Mouse (Mus musculus) liver, embryonic 14.5 days (tissue): ENCODE results near the gene Gss. TPM values are rescaled to one million over a fixed set of nuclear protein-coding genes. Genes with fewer than 3 reads are reported as not detected.

Experiments
- ATAC-seq: fragments of 200-750 bp; cut with Nextera tagmentation; 2 replicates; pipeline ENCODE4 v1.8.0; 2017; ENCODE audit warnings: moderate number of reproducible peaks, mild to moderate bottlenecking, moderate library complexity; ENCODE audit not compliant: insufficient read depth
- DNase-seq, 3 experiments: peaks; one replicate each; pipeline ENCODE4 v3.0.0-alpha.2; 2012 to 2013; ENCODE audit warnings: low read depth in 3 of 3, low spot score in 3 of 3
- H3K27ac ChIP-seq: fragments of 300-500 bp; sonication (generic); 2 replicates; pipeline ENCODE4 v1.5.1; 2014; ENCODE audit warnings: moderate library complexity, mild to moderate bottlenecking, control low read depth, inconsistent platforms
- H3K27me3 ChIP-seq: fragments of 300-500 bp; sonication (generic); 2 replicates; pipeline ENCODE4 v1.6.1; 2014; ENCODE audit warnings: mild to moderate bottlenecking, low read length, moderate library complexity; ENCODE audit not compliant: control insufficient read depth, insufficient read depth
- H3K36me3 ChIP-seq: fragments of 300-500 bp; sonication (generic); replicated peaks from 2 replicates; pipeline ENCODE4 v1.6.1; 2014; ENCODE audit warnings: low read depth; ENCODE audit not compliant: control insufficient read depth, insufficient read depth
- H3K4me1 ChIP-seq, 2 experiments: fragments of 200-500 bp in 1 of 2; fragments of 300-500 bp in 1 of 2; sonication (generic) in 1 of 2; replicated peaks; 2 replicates each; pipeline ENCODE4 v1.6.1; 2012 to 2014; ENCODE audit warnings: antibody characterized with exemption in 1 of 2, inconsistent platforms in 1 of 2, low read length in 1 of 2; ENCODE audit not compliant: control insufficient read depth in 2 of 2, insufficient read depth in 2 of 2
- H3K4me2 ChIP-seq: fragments of 300-500 bp; sonication (generic); 2 replicates; pipeline ENCODE4 v1.6.1; 2014; ENCODE audit warnings: low read depth, mild to moderate bottlenecking, control low read depth, moderate library complexity
- H3K4me3 ChIP-seq, 2 experiments: fragments of 200-500 bp in 1 of 2; fragments of 300-500 bp in 1 of 2; sonication (generic) in 1 of 2; 2 replicates each; pipeline ENCODE4 v1.5.1; 2012 to 2014; ENCODE audit warnings: low read depth in 2 of 2, low read length in 2 of 2, mild to moderate bottlenecking in 2 of 2, control low read depth in 1 of 2, inconsistent platforms in 1 of 2, moderate library complexity in 1 of 2; ENCODE audit not compliant: insufficient read depth in 1 of 2
- H3K9ac ChIP-seq: fragments of 300-500 bp; sonication (generic); replicated peaks from 2 replicates; pipeline ENCODE4 v1.6.1; 2014; ENCODE audit warnings: mild to moderate bottlenecking, control low read depth, moderate library complexity
- H3K9me3 ChIP-seq: fragments of 300-500 bp; sonication (generic); 2 replicates; pipeline ENCODE4 v1.6.1; 2016; ENCODE audit warnings: low read length, mixed read lengths; ENCODE audit not compliant: control insufficient read depth
- CTCF ChIP-seq: IDR thresholded peaks from 2 replicates; pipeline ENCODE4 v1.5.1; 2016; ENCODE audit warnings: antibody characterized with exemption, low read depth, control low read depth
- EP300 ChIP-seq: IDR thresholded peaks from 2 replicates; pipeline ENCODE4 v1.6.1; 2016; ENCODE audit warnings: antibody characterized with exemption, low read depth
- WGBS: fragments of 180-500 bp; shearing (Covaris S2); extraction: QIAGEN DNeasy Blood & Tissue Kit; methylation state at CpG from one replicate; pipeline ENCODE4 v1.1.7; 2014; ENCODE audit not compliant: insufficient replicate concordance; 5-methylcytosine and 5-hydroxymethylcytosine counted together
- polyA plus RNA-seq, 2 experiments: library from polyadenylated mRNA; depleted of rRNA in 1 of 2; stranded (reverse) in 1 of 2; unstranded in 1 of 2; fragments of >200 nt; fragmentation: Nextera tagmentation in 1 of 2; extraction: Ambion mirVana in 1 of 2; gene quantifications; 2 replicates each; pipeline versions ENCODE4 v1.2.1 to v1.2.3; 2012 to 2014

Gene Gss
- polyA plus RNA-seq, 2 experiments = 37.9 to 64.6 TPM

GRCm38 (mm10) chr2:155627030-155627738, 34.6 kb upstream of the Gss start:
- H3K4me2 ChIP-seq = no peak overlapping the region
- TF ChIP-seq EP300 = no peak
- peak; percentile 98 for TF ChIP-seq CTCF
- peaks cover 49% of the 10 kb centered on the region for H3K27me3 ChIP-seq
- H3K9me3 ChIP-seq = no peaks in the 10 kb centered on the region
- no peaks in the 10 kb centered on the region for H3K36me3 ChIP-seq
- H3K27ac ChIP-seq = no peak overlapping the region
- DNase-seq (peak; percentile 49 to 55 (median 53)), ATAC-seq (no peak)
- WGBS = 46% methylated on average over 21 of the region's 21 CpGs
- no peak overlapping the region for H3K9ac ChIP-seq
- H3K4me1 ChIP-seq = peaks cover 0 to 3% of the 10 kb centered on the region in 2 experiments; a peak in 2 of 4 replicates
- no peak overlapping the region for H3K4me3 ChIP-seq

- TF ChIP-seq CTCF = no peak
- no peak for TF ChIP-seq EP300
- DNase-seq (no peak), ATAC-seq (no peak)
- Histone ChIP-seq H3K4me2 (no peak overlapping the region), H3K9me3 (no peaks in the 10 kb centered on the region), H3K4me3 (no peak overlapping the region), H3K27ac (no peak overlapping the region), H3K9ac (no peak overlapping the region), H3K4me1 (peaks cover 0 to 3% of the 10 kb centered on the region in 2 experiments; a peak in 2 of 4 replicates), H3K36me3 (no peaks in the 10 kb centered on the region), H3K27me3 (peaks cover 43% of the 10 kb centered on the region)
- 43% methylated on average over 15 of the region's 15 CpGs for WGBS
Observed at GRCm38 (mm10) chr2:155626277-155626676, 33.7 kb upstream of the Gss start.

- peaks cover under 1 to 3% of the 10 kb centered on the region in 2 experiments; a peak in 2 of 4 replicates for H3K4me1 ChIP-seq
- no peaks in the 10 kb centered on the region for H3K9me3 ChIP-seq
- H3K9ac ChIP-seq = no peak overlapping the region
- no peak overlapping the region for H3K4me2 ChIP-seq
- TF ChIP-seq CTCF (peak; percentile 92), EP300 (no peak)
- 21% methylated on average over 10 of the region's 10 CpGs for WGBS
- peaks cover 27% of the 10 kb centered on the region for H3K27me3 ChIP-seq
- no peaks in the 10 kb centered on the region for H3K36me3 ChIP-seq
- no peak overlapping the region for H3K27ac ChIP-seq
- ATAC-seq = peak; percentile 36; the same call in 1 of the 2 replicates
- no peak overlapping the region for H3K4me3 ChIP-seq
- DNase-seq = peak; percentile 59 to 75 (median 60)
Observed at GRCm38 (mm10) chr2:155624730-155625129, 32.1 kb upstream of the Gss start.

GRCm38 (mm10) chr2:155623996-155624395, 31.4 kb upstream of the Gss start:
- no peaks in the 10 kb centered on the region for H3K36me3 ChIP-seq
- 64% methylated on average over 6 of the region's 6 CpGs for WGBS
- no peak for ATAC-seq
- TF ChIP-seq CTCF = no peak
- H3K27me3 ChIP-seq = peaks cover 20% of the 10 kb centered on the region
- H3K27ac ChIP-seq = no peak overlapping the region
- no peak for DNase-seq
- peaks cover 7 to 10% of the 10 kb centered on the region in 2 experiments for H3K4me1 ChIP-seq
- no peak overlapping the region for H3K9ac ChIP-seq
- H3K4me3 ChIP-seq = no peak overlapping the region
- H3K4me2 ChIP-seq = no peak overlapping the region
- no peaks in the 10 kb centered on the region for H3K9me3 ChIP-seq

- Histone ChIP-seq H3K4me1 (peaks cover 19% of the 10 kb centered on the region in 2 experiments), H3K9ac (no peak overlapping the region), H3K4me2 (no peak overlapping the region), H3K4me3 (no peak overlapping the region), H3K9me3 (no peaks in the 10 kb centered on the region), H3K27me3 (peaks cover 6% of the 10 kb centered on the region), H3K36me3 (no peaks in the 10 kb centered on the region), H3K27ac (no peak overlapping the region)
- ATAC-seq (no peak), DNase-seq (no peak)
- 22% methylated on average over 11 of the region's 11 CpGs for WGBS
- TF ChIP-seq EP300 (no peak), CTCF (peak; percentile 23; the same call in 1 of the 2 replicates)
Observed at GRCm38 (mm10) chr2:155622606-155623005, 30.0 kb upstream of the Gss start.
